Mouse (Mus musculus): Measurements from ENCODE around the gene Golga4. TPM values are rescaled to one million over a fixed set of nuclear protein-coding genes. Genes with fewer than 3 reads are reported as not detected.
A peak's percentile ranks its signal among the peaks of the same experiment; 100 is the strongest.

Gene Golga4
- 20.7 and 23.1 TPM in 2 replicates for polyA plus RNA-seq (2012; rRNA removed)

DNA sequence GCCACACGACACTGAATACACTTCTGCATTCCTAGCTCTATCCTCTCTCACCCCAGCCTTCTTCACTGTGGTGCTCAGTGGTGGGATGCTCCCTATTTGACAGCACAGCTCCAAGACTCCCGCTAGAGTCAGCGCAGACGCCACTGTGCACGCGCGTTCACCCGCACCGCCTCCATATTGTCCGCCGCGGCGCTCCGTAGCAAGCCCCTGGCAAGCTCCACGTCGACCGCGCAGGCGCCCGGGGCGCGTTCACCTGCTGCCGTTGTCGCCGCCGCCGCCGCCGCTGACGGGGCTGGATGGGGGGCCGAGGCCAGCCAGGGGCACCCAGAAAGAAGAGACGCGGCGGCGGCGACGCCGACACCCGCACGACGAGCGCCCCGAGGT lies at the start of gene Golga4:
Golga4 (plus strand) TSS at position 248 of the 384 bp plus-strand sequence.
- TF ChIP-seq POLR2A (IDR thresholded peaks at IDR 0.05; ENCODE audit: low read depth, low read length) (no peak), CTCF (conservative IDR thresholded peaks at IDR 0.05; ENCODE audit: insufficient read depth, insufficient read length, low read depth, low read length) (no peak)
- Histone ChIP-seq H3K4me3 (ENCODE audit: insufficient read depth, low read depth, low read length) (peak within 1 kb of the TSS; percentile 85), H3K27me3 (replicated peaks; ENCODE audit: control insufficient read depth, insufficient read depth, low read length) (no peaks in the 10 kb centered on the region), H3K27ac (ENCODE audit: insufficient read depth, low read depth, low read length) (peak within 1 kb of the TSS; percentile 48), H3K36me3 (ENCODE audit: control insufficient read depth, insufficient read depth, low read length) (no peaks in the 10 kb centered on the region), H3K4me1 (ENCODE audit: control insufficient read depth, insufficient read depth, low read length) (peaks cover 35% of the 10 kb centered on the region)
- WGBS, result under 1% methylated on average over 43 of the region's 43 CpGs
- peak; percentile 95 for DNase-seq

DNA sequence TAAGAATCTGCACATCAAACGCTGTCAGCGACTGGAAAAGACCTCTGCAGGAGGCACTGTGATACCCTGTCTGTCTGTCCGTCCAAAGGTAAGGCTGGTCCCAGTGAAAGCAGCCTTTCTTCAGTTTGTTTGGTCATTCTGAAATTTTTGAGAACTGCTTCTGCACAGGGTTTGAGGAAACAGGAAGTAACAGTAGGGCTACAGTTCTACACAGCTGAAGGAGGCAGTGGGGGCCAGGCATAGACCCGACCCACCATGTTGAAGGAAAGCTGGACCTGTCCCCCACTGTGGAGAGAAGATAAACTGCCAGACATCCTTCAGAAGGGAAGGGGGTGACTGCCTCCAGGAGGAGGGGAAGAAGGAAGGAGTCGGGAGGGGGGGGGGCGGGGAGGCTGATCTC lies 49.7 kb upstream of the Golga4 start:
- WGBS, result 47% methylated on average over 6 of the region's 6 CpGs
- H3K27ac ChIP-seq (ENCODE audit: insufficient read depth, low read depth, low read length), result no peak overlapping the region
- DNase-seq, result no peak
- H3K4me3 ChIP-seq (ENCODE audit: insufficient read depth, low read depth, low read length), result no peak overlapping the region
- no peaks in the 10 kb centered on the region for H3K27me3 ChIP-seq (replicated peaks; ENCODE audit: control insufficient read depth, insufficient read depth, low read length)
- H3K4me1 ChIP-seq (ENCODE audit: control insufficient read depth, insufficient read depth, low read length), result no peaks in the 10 kb centered on the region
- no peaks in the 10 kb centered on the region for H3K36me3 ChIP-seq (ENCODE audit: control insufficient read depth, insufficient read depth, low read length)
- no peak for TF ChIP-seq CTCF (conservative IDR thresholded peaks at IDR 0.05; ENCODE audit: insufficient read depth, insufficient read length, low read depth, low read length)
- TF ChIP-seq POLR2A (IDR thresholded peaks at IDR 0.05; ENCODE audit: low read depth, low read length), result no peak

DNA sequence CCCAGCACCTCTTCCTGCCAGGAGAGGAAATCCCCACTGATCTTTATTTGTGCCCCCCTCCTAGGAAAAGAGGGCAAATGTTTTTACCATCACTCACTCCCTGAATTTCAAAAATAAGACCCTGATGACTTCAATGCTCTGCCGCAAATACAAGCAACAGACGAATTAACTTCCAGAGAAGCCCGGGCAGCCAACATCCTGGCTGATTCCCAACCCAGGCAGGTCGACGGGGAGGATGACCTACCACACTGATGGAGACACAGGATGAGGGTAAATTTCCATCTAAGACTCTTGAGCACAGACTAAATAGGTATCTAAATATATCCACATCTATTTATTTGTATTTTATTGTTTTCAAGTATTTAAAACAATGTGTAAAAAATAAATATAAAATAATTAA lies 48.0 kb upstream of the Golga4 start:
- DNase-seq, result no peak
- Histone ChIP-seq H3K4me3 (ENCODE audit: insufficient read depth, low read depth, low read length) (no peak overlapping the region), H3K36me3 (ENCODE audit: control insufficient read depth, insufficient read depth, low read length) (no peaks in the 10 kb centered on the region), H3K27ac (ENCODE audit: insufficient read depth, low read depth, low read length) (no peak overlapping the region), H3K27me3 (replicated peaks; ENCODE audit: control insufficient read depth, insufficient read depth, low read length) (no peaks in the 10 kb centered on the region), H3K4me1 (ENCODE audit: control insufficient read depth, insufficient read depth, low read length) (no peaks in the 10 kb centered on the region)
- TF ChIP-seq CTCF (conservative IDR thresholded peaks at IDR 0.05; ENCODE audit: insufficient read depth, insufficient read length, low read depth, low read length), result no peak
- no peak for TF ChIP-seq POLR2A (IDR thresholded peaks at IDR 0.05; ENCODE audit: low read depth, low read length)
- WGBS, result 7% methylated on average over 5 of the region's 5 CpGs

DNA sequence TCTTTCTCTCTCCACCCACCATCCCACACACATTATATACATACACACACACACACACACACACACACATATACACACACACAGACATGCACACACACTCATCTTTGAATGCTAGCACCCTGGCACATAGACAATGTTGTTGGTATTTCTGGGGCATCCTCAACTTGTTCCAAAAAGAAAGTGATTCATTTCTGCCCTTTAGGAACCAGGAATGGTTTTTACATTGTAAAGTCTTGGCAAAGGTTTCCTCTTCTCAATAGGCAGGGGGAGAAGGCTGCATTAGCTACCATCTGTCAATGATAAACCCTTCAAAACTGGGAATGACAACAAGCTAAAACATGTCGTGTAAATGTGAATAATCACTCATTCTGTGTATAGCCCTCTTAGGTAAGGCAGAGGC lies 42.0 kb upstream of the Golga4 start:
- no peak for TF ChIP-seq CTCF (conservative IDR thresholded peaks at IDR 0.05; ENCODE audit: insufficient read depth, insufficient read length, low read depth, low read length)
- TF ChIP-seq POLR2A (IDR thresholded peaks at IDR 0.05; ENCODE audit: low read depth, low read length), result no peak
- peaks cover 3% of the 10 kb centered on the region; the same call in 1 of the 2 replicates for H3K27me3 ChIP-seq (replicated peaks; ENCODE audit: control insufficient read depth, insufficient read depth, low read length)
- no peaks in the 10 kb centered on the region for H3K36me3 ChIP-seq (ENCODE audit: control insufficient read depth, insufficient read depth, low read length)
- H3K27ac ChIP-seq (ENCODE audit: insufficient read depth, low read depth, low read length), result no peak overlapping the region
- 49% methylated on average over 1 of the region's 1 CpGs for WGBS
- no peak for DNase-seq
- H3K4me3 ChIP-seq (ENCODE audit: insufficient read depth, low read depth, low read length), result no peak overlapping the region
- no peaks in the 10 kb centered on the region for H3K4me1 ChIP-seq (ENCODE audit: control insufficient read depth, insufficient read depth, low read length)

DNA sequence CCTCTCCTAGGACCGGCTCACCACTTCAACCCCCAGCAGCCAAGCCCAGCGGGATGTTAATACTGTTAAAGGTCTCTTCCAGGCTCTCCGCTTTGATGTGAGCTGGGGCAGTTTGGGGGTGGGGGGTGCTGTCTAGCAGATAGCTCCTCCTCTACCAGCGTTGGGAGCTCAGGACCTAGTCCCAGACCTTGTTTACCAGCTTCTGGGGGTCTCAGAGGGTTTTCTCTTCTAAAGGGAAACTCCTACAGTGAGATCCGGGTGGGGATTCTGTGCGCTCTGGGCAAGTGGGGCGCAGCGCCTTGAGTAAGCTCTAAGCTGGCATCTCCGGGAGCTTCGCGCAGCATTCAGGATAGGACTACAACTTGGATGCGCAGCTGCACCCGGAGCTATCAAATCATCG lies 37.8 kb upstream of the Golga4 start:
- WGBS, result 8% methylated on average over 14 of the region's 14 CpGs
- H3K27me3 ChIP-seq (replicated peaks; ENCODE audit: control insufficient read depth, insufficient read depth, low read length), result peaks cover 3% of the 10 kb centered on the region; the same call in 1 of the 2 replicates
- TF ChIP-seq POLR2A (IDR thresholded peaks at IDR 0.05; ENCODE audit: low read depth, low read length) (no peak), CTCF (conservative IDR thresholded peaks at IDR 0.05; ENCODE audit: insufficient read depth, insufficient read length, low read depth, low read length) (no peak)

DNA sequence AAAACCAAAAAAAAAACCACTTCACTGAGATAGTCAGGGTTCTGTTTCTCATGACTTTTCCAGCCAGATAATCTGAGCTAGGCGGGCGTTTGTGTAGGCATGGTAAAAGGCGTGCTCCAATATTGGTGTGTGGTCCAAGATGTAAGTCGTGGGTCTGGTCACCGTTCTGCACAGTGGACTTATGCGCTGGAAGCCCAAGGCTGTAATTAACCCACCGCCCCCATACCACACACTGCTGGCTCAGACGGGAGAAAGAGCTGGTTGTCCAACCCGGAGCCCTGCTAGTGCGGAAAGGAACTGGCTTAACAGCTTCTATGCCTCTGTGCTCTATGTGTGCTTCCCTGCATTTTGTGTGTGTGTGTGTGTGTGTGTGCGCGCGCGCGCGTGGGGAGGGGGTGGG lies 36.8 kb upstream of the Golga4 start:
- WGBS, result 8% methylated on average over 16 of the region's 16 CpGs

More for the DNA sequence above, 37.8 kb upstream of the Golga4 start:
- no peak for DNase-seq
- Histone ChIP-seq H3K27ac (ENCODE audit: insufficient read depth, low read depth, low read length) (no peak overlapping the region), H3K36me3 (ENCODE audit: control insufficient read depth, insufficient read depth, low read length) (no peaks in the 10 kb centered on the region), H3K4me3 (ENCODE audit: insufficient read depth, low read depth, low read length) (no peak overlapping the region), H3K4me1 (ENCODE audit: control insufficient read depth, insufficient read depth, low read length) (no peaks in the 10 kb centered on the region)

DNA sequence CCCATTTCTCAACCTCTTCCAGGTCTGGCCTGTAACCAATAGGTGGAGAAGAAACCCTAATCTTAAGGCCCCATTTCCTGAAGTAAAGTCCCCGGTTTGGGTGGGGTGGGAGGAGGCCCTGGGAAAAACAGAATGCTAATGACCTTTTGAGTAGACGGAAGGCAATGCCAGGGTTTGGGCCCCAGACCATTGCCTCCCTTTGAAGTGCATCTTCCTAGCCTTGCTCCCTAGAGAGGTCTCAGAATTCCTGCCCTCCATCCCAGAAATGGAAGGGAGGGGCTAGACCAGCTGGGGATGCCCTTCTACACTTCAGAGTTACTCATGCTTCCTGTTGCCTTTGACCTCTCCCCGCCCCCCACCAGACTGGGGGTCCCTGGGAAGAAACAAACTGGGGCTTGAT lies 34.8 kb upstream of the Golga4 start:
- H3K27me3 ChIP-seq (replicated peaks; ENCODE audit: control insufficient read depth, insufficient read depth, low read length), result peaks cover 5% of the 10 kb centered on the region; the same call in 1 of the 2 replicates
- DNase-seq, result no peak
- 17% methylated on average over 3 of the region's 3 CpGs for WGBS
- no peak for TF ChIP-seq POLR2A (IDR thresholded peaks at IDR 0.05; ENCODE audit: low read depth, low read length)
- TF ChIP-seq CTCF (conservative IDR thresholded peaks at IDR 0.05; ENCODE audit: insufficient read depth, insufficient read length, low read depth, low read length), result no peak
- no peaks in the 10 kb centered on the region for H3K4me1 ChIP-seq (ENCODE audit: control insufficient read depth, insufficient read depth, low read length)
- H3K36me3 ChIP-seq (ENCODE audit: control insufficient read depth, insufficient read depth, low read length), result no peaks in the 10 kb centered on the region
- no peak overlapping the region for H3K27ac ChIP-seq (ENCODE audit: insufficient read depth, low read depth, low read length)
- no peak overlapping the region for H3K4me3 ChIP-seq (ENCODE audit: insufficient read depth, low read depth, low read length)

More for the DNA sequence above, 36.8 kb upstream of the Golga4 start:
- H3K4me1 ChIP-seq (ENCODE audit: control insufficient read depth, insufficient read depth, low read length), result no peaks in the 10 kb centered on the region
- TF ChIP-seq CTCF (conservative IDR thresholded peaks at IDR 0.05; ENCODE audit: insufficient read depth, insufficient read length, low read depth, low read length), result no peak
- TF ChIP-seq POLR2A (IDR thresholded peaks at IDR 0.05; ENCODE audit: low read depth, low read length), result no peak
- no peaks in the 10 kb centered on the region for H3K36me3 ChIP-seq (ENCODE audit: control insufficient read depth, insufficient read depth, low read length)
- H3K27ac ChIP-seq (ENCODE audit: insufficient read depth, low read depth, low read length), result no peak overlapping the region
- no peak overlapping the region for H3K4me3 ChIP-seq (ENCODE audit: insufficient read depth, low read depth, low read length)
- H3K27me3 ChIP-seq (replicated peaks; ENCODE audit: control insufficient read depth, insufficient read depth, low read length), result peaks cover 3% of the 10 kb centered on the region; the same call in 1 of the 2 replicates
- DNase-seq, result no peak

Measured in kidney, adult 2 months (tissue).